Mouse (Mus musculus) E14TG2a.4 (cell line): ENCODE measurements at regions not wholly inside any gene's neighbourhood (a gene's known extent, or its start where the extent isn't known, plus 50 kb on each side); places are given as distances from the start of the nearest gene placed in this dataset.

Experiments used
- CTCF ChIP-seq: conservative IDR thresholded peaks from 2 replicates; pipeline ENCODE4 v1.5.1; 2014; ENCODE audit warnings: low read length
- NANOG ChIP-seq: IDR thresholded peaks from 2 replicates; pipeline ENCODE4 v1.6.1; 2014; ENCODE audit warnings: borderline replicate concordance, low read length, mixed read lengths

- TF ChIP-seq CTCF (no peak), NANOG (no peak)
Measured at GRCm38 (mm10) chr15:36666566-36666965, 341.0 kb downstream of the Zfp706 start.
